Mouse (Mus musculus) lung, adult 2 months (tissue): ENCODE results near the gene Gm49368.

Source experiments
- CTCF ChIP-seq: fragments of 200-500 bp; IDR thresholded peaks from 2 replicates; pipeline ENCODE4 v1.5.1; 2011; ENCODE audit warnings: mild to moderate bottlenecking, low read length, control low read depth; ENCODE audit not compliant: insufficient read depth
- POLR2A ChIP-seq: fragments of 200-500 bp; IDR thresholded peaks from 2 replicates; pipeline ENCODE4 v1.6.1; 2011; ENCODE audit warnings: low read depth, mild to moderate bottlenecking, control low read depth, low read length, borderline replicate concordance; ENCODE audit errors: extremely low read depth

DNA sequence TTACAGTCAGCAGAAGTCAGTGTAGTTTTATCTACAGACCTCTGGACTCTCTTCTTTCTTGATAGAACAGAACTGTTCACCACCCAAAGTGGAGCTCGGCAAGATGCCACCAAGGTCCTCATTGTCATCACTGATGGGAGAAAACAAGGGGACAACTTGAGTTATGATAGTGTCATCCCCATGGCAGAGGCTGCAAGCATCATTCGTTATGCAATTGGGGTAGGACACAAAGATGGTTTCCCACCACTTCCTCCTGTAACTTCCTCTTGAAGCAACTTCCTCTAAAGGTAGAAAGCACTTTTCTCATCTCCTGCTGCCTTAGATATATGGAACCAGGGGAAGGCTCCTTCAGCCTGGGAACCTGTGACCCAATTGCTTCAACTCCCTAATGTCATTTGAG, 71.1 kb downstream of the Gm49368 start:
- TF ChIP-seq POLR2A = no peak
- no peak for TF ChIP-seq CTCF
